Mouse (Mus musculus): Measurements from ENCODE around the gene Cux1. TPM values are rescaled to one million over a fixed set of nuclear protein-coding genes. Genes with fewer than 3 reads are reported as not detected.

Gene Cux1
- total and polyA plus RNA-seq, 3 experiments: 46.8 to 101 (median 85.8) TPM

GRCm38 (mm10) chr5:136494927-136495326, 72.4 kb downstream of the Cux1 start:
- 75% methylated on average over 7 of the region's 7 CpGs for WGBS
- Histone ChIP-seq H3K4me3 (no peak overlapping the region), H3K27me3 (ENCODE audit: control insufficient read depth, insufficient read depth, low read length) (no peaks in the 10 kb centered on the region), H3K36me3 (ENCODE audit: control insufficient read depth, insufficient read depth, low read length) (no peaks in the 10 kb centered on the region), H3K4me1 (ENCODE audit: control insufficient read depth, insufficient read depth, low read length) (no peaks in the 10 kb centered on the region), H3K27ac (no peak overlapping the region), H3K79me2 (replicated peaks; ENCODE audit: control insufficient read depth, insufficient read depth, low read length) (peaks cover 2% of the 10 kb centered on the region; the same call in 1 of the 2 replicates), H3K9ac (ENCODE audit: low read depth, low read length) (no peak overlapping the region)
- intact Hi-C loops (cut with DNase I): no loop called here
- DNase-seq: no peak
- TF ChIP-seq POLR2A (IDR thresholded peaks at IDR 0.05; ENCODE audit: insufficient read depth, low read depth, low read length) (no peak), EP300 (IDR thresholded peaks at IDR 0.05; ENCODE audit: insufficient read depth, low read depth, low read length) (no peak), CTCF (IDR thresholded peaks at IDR 0.05) (no peak)

GRCm38 (mm10) chr5:136494288-136494687, 73.0 kb downstream of the Cux1 start:
- DNase-seq: no peak
- intact Hi-C loops (cut with DNase I): no loop called here
- WGBS: 79% methylated on average over 2 of the region's 2 CpGs
- no peak for TF ChIP-seq POLR2A (IDR thresholded peaks at IDR 0.05; ENCODE audit: insufficient read depth, low read depth, low read length)
- TF ChIP-seq CTCF (IDR thresholded peaks at IDR 0.05): no peak
- no peak for TF ChIP-seq EP300 (IDR thresholded peaks at IDR 0.05; ENCODE audit: insufficient read depth, low read depth, low read length)
- H3K4me3 ChIP-seq: no peak overlapping the region
- no peaks in the 10 kb centered on the region; the same call in 1 of the 2 replicates for H3K79me2 ChIP-seq (replicated peaks; ENCODE audit: control insufficient read depth, insufficient read depth, low read length)
- H3K27ac ChIP-seq: no peak overlapping the region
- H3K27me3 ChIP-seq (ENCODE audit: control insufficient read depth, insufficient read depth, low read length): no peaks in the 10 kb centered on the region
- no peaks in the 10 kb centered on the region for H3K4me1 ChIP-seq (ENCODE audit: control insufficient read depth, insufficient read depth, low read length)
- no peak overlapping the region for H3K9ac ChIP-seq (ENCODE audit: low read depth, low read length)
- no peaks in the 10 kb centered on the region for H3K36me3 ChIP-seq (ENCODE audit: control insufficient read depth, insufficient read depth, low read length)

GRCm38 (mm10) chr5:136489450-136489849, 77.8 kb downstream of the Cux1 start:
- Histone ChIP-seq H3K27ac (no peak overlapping the region), H3K36me3 (ENCODE audit: control insufficient read depth, insufficient read depth, low read length) (no peaks in the 10 kb centered on the region), H3K4me1 (ENCODE audit: control insufficient read depth, insufficient read depth, low read length) (no peaks in the 10 kb centered on the region; the same call in 1 of the 2 replicates), H3K9ac (ENCODE audit: low read depth, low read length) (no peak overlapping the region), H3K4me3 (no peak overlapping the region), H3K79me2 (replicated peaks; ENCODE audit: control insufficient read depth, insufficient read depth, low read length) (no peaks in the 10 kb centered on the region; the same call in none of the 2 replicates), H3K27me3 (ENCODE audit: control insufficient read depth, insufficient read depth, low read length) (no peaks in the 10 kb centered on the region)
- intact Hi-C loops (cut with DNase I): no loop called here
- no peak for TF ChIP-seq CTCF (IDR thresholded peaks at IDR 0.05)
- TF ChIP-seq EP300 (IDR thresholded peaks at IDR 0.05; ENCODE audit: insufficient read depth, low read depth, low read length): no peak
- no peak for TF ChIP-seq POLR2A (IDR thresholded peaks at IDR 0.05; ENCODE audit: insufficient read depth, low read depth, low read length)
- WGBS: 76% methylated on average over 5 of the region's 5 CpGs
- no peak for DNase-seq

GRCm38 (mm10) chr5:136488721-136489120, 78.6 kb downstream of the Cux1 start:
- WGBS: 85% methylated on average over 3 of the region's 3 CpGs
- TF ChIP-seq CTCF (IDR thresholded peaks at IDR 0.05) (no peak), EP300 (IDR thresholded peaks at IDR 0.05; ENCODE audit: insufficient read depth, low read depth, low read length) (no peak), POLR2A (IDR thresholded peaks at IDR 0.05; ENCODE audit: insufficient read depth, low read depth, low read length) (no peak)
- intact Hi-C loops (cut with DNase I): no loop called here
- no peak overlapping the region for H3K27ac ChIP-seq
- H3K27me3 ChIP-seq (ENCODE audit: control insufficient read depth, insufficient read depth, low read length): no peaks in the 10 kb centered on the region
- no peak for DNase-seq
- H3K9ac ChIP-seq (ENCODE audit: low read depth, low read length): no peak overlapping the region
- no peak overlapping the region for H3K4me3 ChIP-seq
- no peaks in the 10 kb centered on the region; the same call in none of the 2 replicates for H3K79me2 ChIP-seq (replicated peaks; ENCODE audit: control insufficient read depth, insufficient read depth, low read length)
- no peaks in the 10 kb centered on the region for H3K36me3 ChIP-seq (ENCODE audit: control insufficient read depth, insufficient read depth, low read length)
- no peaks in the 10 kb centered on the region; the same call in 1 of the 2 replicates for H3K4me1 ChIP-seq (ENCODE audit: control insufficient read depth, insufficient read depth, low read length)

GRCm38 (mm10) chr5:136488223-136488622, 79.1 kb downstream of the Cux1 start:
- H3K27me3 ChIP-seq (ENCODE audit: control insufficient read depth, insufficient read depth, low read length): no peaks in the 10 kb centered on the region
- no peaks in the 10 kb centered on the region; the same call in 1 of the 2 replicates for H3K4me1 ChIP-seq (ENCODE audit: control insufficient read depth, insufficient read depth, low read length)
- intact Hi-C loops (cut with DNase I): no loop called here
- H3K79me2 ChIP-seq (replicated peaks; ENCODE audit: control insufficient read depth, insufficient read depth, low read length): no peaks in the 10 kb centered on the region; the same call in none of the 2 replicates
- TF ChIP-seq POLR2A (IDR thresholded peaks at IDR 0.05; ENCODE audit: insufficient read depth, low read depth, low read length): no peak
- no peak for TF ChIP-seq EP300 (IDR thresholded peaks at IDR 0.05; ENCODE audit: insufficient read depth, low read depth, low read length)
- TF ChIP-seq CTCF (IDR thresholded peaks at IDR 0.05): no peak
- H3K27ac ChIP-seq: no peak overlapping the region
- WGBS: 52% methylated on average over 1 of the region's 1 CpGs
- no peak overlapping the region for H3K4me3 ChIP-seq
- no peaks in the 10 kb centered on the region for H3K36me3 ChIP-seq (ENCODE audit: control insufficient read depth, insufficient read depth, low read length)
- no peak overlapping the region for H3K9ac ChIP-seq (ENCODE audit: low read depth, low read length)
- no peak for DNase-seq

GRCm38 (mm10) chr5:136487397-136488093, 79.7 kb downstream of the Cux1 start:
- H3K4me1 ChIP-seq (ENCODE audit: control insufficient read depth, insufficient read depth, low read length): no peaks in the 10 kb centered on the region; the same call in 1 of the 2 replicates

More at GRCm38 (mm10) chr5:136487397-136488093, 79.7 kb downstream of the Cux1 start:
- Histone ChIP-seq H3K36me3 (ENCODE audit: control insufficient read depth, insufficient read depth, low read length) (0 out of 2 replicates have a peak, but pooled peaks cover 3% of the 10 kb centered on the region), H3K27me3 (ENCODE audit: control insufficient read depth, insufficient read depth, low read length) (no peaks in the 10 kb centered on the region), H3K4me3 (no peak overlapping the region), H3K79me2 (replicated peaks; ENCODE audit: control insufficient read depth, insufficient read depth, low read length) (no peaks in the 10 kb centered on the region; the same call in none of the 2 replicates), H3K9ac (ENCODE audit: low read depth, low read length) (no peak overlapping the region), H3K27ac (no peak overlapping the region)
- no peak for DNase-seq
- 54% methylated on average over 11 of the region's 11 CpGs for WGBS
- intact Hi-C loops (cut with DNase I): no loop called here
- TF ChIP-seq POLR2A (IDR thresholded peaks at IDR 0.05; ENCODE audit: insufficient read depth, low read depth, low read length): no peak
- no peak for TF ChIP-seq CTCF (IDR thresholded peaks at IDR 0.05)
- TF ChIP-seq EP300 (IDR thresholded peaks at IDR 0.05; ENCODE audit: insufficient read depth, low read depth, low read length): no peak
